Mouse (Mus musculus): ENCODE measurements around the gene Serpina12. TPM values are rescaled to one million over a fixed set of nuclear protein-coding genes. Genes with fewer than 3 reads are reported as not detected.

Serpina12 gene
- total and polyA plus RNA-seq, 3 experiments, result 0.05 TPM; not detected in 2

GRCm38 (mm10) chr12:104003238-104003612 is 41.0 kb downstream of the Serpina12 start:
- no peaks in the 10 kb centered on the region for H3K36me3 ChIP-seq (replicated peaks)
- DNase-seq (ENCODE audit: low spot score) (no peak), ATAC-seq (ENCODE audit: extremely low read depth, insufficient number of reproducible peaks, low FRiP score, poor library complexity, severe bottlenecking) (no peak)
- no peaks in the 10 kb centered on the region for H3K4me1 ChIP-seq (ENCODE audit: insufficient read depth, low read depth, low read length)
- TF ChIP-seq POLR2AphosphoS5 (IDR thresholded peaks at IDR 0.05; ENCODE audit: insufficient replicate concordance, low read depth, low read length), result no peak
- no peak for TF ChIP-seq TAL1 (conservative IDR thresholded peaks at IDR 0.05; ENCODE audit: low read depth, low read length)
- no peak for TF ChIP-seq CTCF (IDR thresholded peaks at IDR 0.05; ENCODE audit: low read depth, low read length)
- TF ChIP-seq GATA2 (IDR thresholded peaks at IDR 0.05; ENCODE audit: borderline replicate concordance, low read depth, low read length), result no peak
- no peaks in the 10 kb centered on the region for H3K27me3 ChIP-seq (ENCODE audit: insufficient read depth, low read length)
- H3K9me3 ChIP-seq (replicated peaks), result peaks cover 64% of the 10 kb centered on the region
- no peak overlapping the region for H3K4me3 ChIP-seq (ENCODE audit: low read depth, low read length)

- no peak for ATAC-seq (ENCODE audit: extremely low read depth, insufficient number of reproducible peaks, low FRiP score, poor library complexity, severe bottlenecking)
- TF ChIP-seq TAL1 (conservative IDR thresholded peaks at IDR 0.05; ENCODE audit: low read depth, low read length) (no peak), CTCF (IDR thresholded peaks at IDR 0.05; ENCODE audit: low read depth, low read length) (no peak), GATA2 (IDR thresholded peaks at IDR 0.05; ENCODE audit: borderline replicate concordance, low read depth, low read length) (no peak), POLR2AphosphoS5 (IDR thresholded peaks at IDR 0.05; ENCODE audit: insufficient replicate concordance, low read depth, low read length) (no peak), GATA1 (IDR thresholded peaks at IDR 0.05; ENCODE audit: borderline replicate concordance, low read length) (no peak)
- Histone ChIP-seq H3K4me3 (ENCODE audit: low read depth, low read length) (no peak overlapping the region), H3K27me3 (ENCODE audit: insufficient read depth, low read length) (no peaks in the 10 kb centered on the region), H3K9me3 (replicated peaks) (peaks cover 63% of the 10 kb centered on the region), H3K4me1 (ENCODE audit: insufficient read depth, low read depth, low read length) (no peaks in the 10 kb centered on the region), H3K36me3 (replicated peaks) (no peaks in the 10 kb centered on the region)
- no peak for DNase-seq (ENCODE audit: low spot score)
These were observed 41.5 kb downstream of the Serpina12 start for GRCm38 (mm10) chr12:104002569-104003237.

DNA sequence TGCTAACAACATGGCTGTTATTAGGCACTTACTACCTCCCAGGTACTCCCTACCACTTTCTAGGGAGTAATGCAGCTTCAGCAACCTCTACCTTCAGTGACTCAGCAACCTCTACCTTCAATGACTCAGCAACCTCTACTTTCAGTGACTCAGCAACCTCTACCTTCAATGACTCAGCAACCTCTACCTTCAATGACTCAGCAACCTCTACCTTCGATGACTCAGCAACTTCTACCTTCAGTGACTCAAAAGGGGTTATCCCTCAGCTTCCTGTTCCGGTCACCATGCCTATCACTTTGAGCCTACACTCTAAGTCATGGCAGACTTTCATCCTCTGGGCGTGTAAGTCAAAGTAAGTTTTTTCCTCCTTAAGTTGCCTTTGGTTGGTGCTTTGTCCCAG is 43.6 kb downstream of the Serpina12 start:
- Histone ChIP-seq H3K36me3 (replicated peaks) (no peaks in the 10 kb centered on the region), H3K4me1 (ENCODE audit: insufficient read depth, low read depth, low read length) (no peaks in the 10 kb centered on the region), H3K4me3 (ENCODE audit: low read depth, low read length) (no peak overlapping the region), H3K27me3 (ENCODE audit: insufficient read depth, low read length) (no peaks in the 10 kb centered on the region), H3K9me3 (replicated peaks) (peaks cover 66% of the 10 kb centered on the region)
- TF ChIP-seq GATA1 (IDR thresholded peaks at IDR 0.05; ENCODE audit: borderline replicate concordance, low read length) (no peak), GATA2 (IDR thresholded peaks at IDR 0.05; ENCODE audit: borderline replicate concordance, low read depth, low read length) (no peak), CTCF (IDR thresholded peaks at IDR 0.05; ENCODE audit: low read depth, low read length) (no peak), TAL1 (conservative IDR thresholded peaks at IDR 0.05; ENCODE audit: low read depth, low read length) (no peak), POLR2AphosphoS5 (IDR thresholded peaks at IDR 0.05; ENCODE audit: insufficient replicate concordance, low read depth, low read length) (no peak)
- ATAC-seq (ENCODE audit: extremely low read depth, insufficient number of reproducible peaks, low FRiP score, poor library complexity, severe bottlenecking), result no peak
- DNase-seq (ENCODE audit: low spot score), result no peak

DNA sequence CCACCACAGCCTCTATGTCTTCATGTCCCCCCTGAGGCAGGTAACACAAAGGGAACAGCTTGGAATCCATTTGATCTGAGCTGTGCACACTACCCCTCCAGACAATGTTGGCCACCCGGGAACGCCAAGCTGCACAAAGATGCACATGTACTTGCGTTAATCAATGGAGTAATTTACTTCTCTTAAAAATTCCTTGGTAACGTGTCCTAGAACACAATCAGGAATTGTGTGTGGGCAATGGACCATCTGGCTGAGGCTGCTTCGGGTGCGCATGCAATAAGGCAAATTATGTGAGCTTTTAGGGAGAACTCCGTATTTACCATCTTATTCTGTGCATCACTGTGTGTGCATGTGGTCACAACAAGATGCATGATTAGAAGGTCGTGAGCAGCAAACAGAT is 44.6 kb downstream of the Serpina12 start:
- DNase-seq (ENCODE audit: low spot score), result no peak
- no peak for ATAC-seq (ENCODE audit: extremely low read depth, insufficient number of reproducible peaks, low FRiP score, poor library complexity, severe bottlenecking)

DNA sequence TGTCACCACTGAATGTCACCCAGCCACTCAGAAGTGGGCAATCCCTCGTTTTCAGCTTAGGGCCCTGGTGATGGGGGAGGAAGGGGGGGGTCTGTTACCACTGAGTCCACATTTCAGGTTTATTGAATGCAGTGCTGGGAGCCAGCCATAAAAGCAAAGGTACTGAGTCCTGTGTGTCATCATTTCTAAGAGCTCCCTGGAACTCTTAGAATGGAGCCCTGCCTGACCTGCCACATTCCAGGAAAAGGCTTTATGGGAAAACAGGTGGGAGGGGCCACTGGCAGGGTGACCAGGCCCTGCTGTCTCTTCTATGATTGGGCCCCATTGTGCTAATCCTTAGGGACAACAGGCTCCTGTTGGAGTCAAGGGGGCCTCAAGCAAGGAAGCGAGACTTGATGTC is 47.7 kb downstream of the Serpina12 start:
- no peaks in the 10 kb centered on the region for H3K27me3 ChIP-seq (ENCODE audit: insufficient read depth, low read length)
- no peak for ATAC-seq (ENCODE audit: extremely low read depth, insufficient number of reproducible peaks, low FRiP score, poor library complexity, severe bottlenecking)
- TF ChIP-seq GATA1 (IDR thresholded peaks at IDR 0.05; ENCODE audit: borderline replicate concordance, low read length), result no peak
- TF ChIP-seq GATA2 (IDR thresholded peaks at IDR 0.05; ENCODE audit: borderline replicate concordance, low read depth, low read length), result no peak
- TF ChIP-seq CTCF (IDR thresholded peaks at IDR 0.05; ENCODE audit: low read depth, low read length), result no peak
- no peak for TF ChIP-seq POLR2AphosphoS5 (IDR thresholded peaks at IDR 0.05; ENCODE audit: insufficient replicate concordance, low read depth, low read length)
- TF ChIP-seq TAL1 (conservative IDR thresholded peaks at IDR 0.05; ENCODE audit: low read depth, low read length), result no peak
- no peak overlapping the region for H3K4me3 ChIP-seq (ENCODE audit: low read depth, low read length)
- H3K9me3 ChIP-seq (replicated peaks), result peaks cover 83% of the 10 kb centered on the region
- DNase-seq (ENCODE audit: low spot score), result no peak
- no peaks in the 10 kb centered on the region for H3K4me1 ChIP-seq (ENCODE audit: insufficient read depth, low read depth, low read length)
- no peaks in the 10 kb centered on the region for H3K36me3 ChIP-seq (replicated peaks)

More for the DNA sequence above, 44.6 kb downstream of the Serpina12 start:
- Histone ChIP-seq H3K9me3 (replicated peaks) (peaks cover 67% of the 10 kb centered on the region), H3K4me1 (ENCODE audit: insufficient read depth, low read depth, low read length) (no peaks in the 10 kb centered on the region), H3K4me3 (ENCODE audit: low read depth, low read length) (no peak overlapping the region), H3K36me3 (replicated peaks) (no peaks in the 10 kb centered on the region), H3K27me3 (ENCODE audit: insufficient read depth, low read length) (no peaks in the 10 kb centered on the region)
- TF ChIP-seq GATA1 (IDR thresholded peaks at IDR 0.05; ENCODE audit: borderline replicate concordance, low read length) (no peak), GATA2 (IDR thresholded peaks at IDR 0.05; ENCODE audit: borderline replicate concordance, low read depth, low read length) (no peak), CTCF (IDR thresholded peaks at IDR 0.05; ENCODE audit: low read depth, low read length) (no peak), POLR2AphosphoS5 (IDR thresholded peaks at IDR 0.05; ENCODE audit: insufficient replicate concordance, low read depth, low read length) (no peak), TAL1 (conservative IDR thresholded peaks at IDR 0.05; ENCODE audit: low read depth, low read length) (no peak)

GRCm38 (mm10) chr12:103995292-103996072 is 48.8 kb downstream of the Serpina12 start:
- Histone ChIP-seq H3K4me3 (ENCODE audit: low read depth, low read length) (no peak overlapping the region), H3K9me3 (replicated peaks) (peaks cover 75% of the 10 kb centered on the region), H3K4me1 (ENCODE audit: insufficient read depth, low read depth, low read length) (no peaks in the 10 kb centered on the region), H3K27me3 (ENCODE audit: insufficient read depth, low read length) (no peaks in the 10 kb centered on the region), H3K36me3 (replicated peaks) (no peaks in the 10 kb centered on the region)
- DNase-seq (ENCODE audit: low spot score) (no peak), ATAC-seq (ENCODE audit: extremely low read depth, insufficient number of reproducible peaks, low FRiP score, poor library complexity, severe bottlenecking) (no peak)
- TF ChIP-seq CTCF (IDR thresholded peaks at IDR 0.05; ENCODE audit: low read depth, low read length), result peak; percentile 53
- no peak for TF ChIP-seq GATA2 (IDR thresholded peaks at IDR 0.05; ENCODE audit: borderline replicate concordance, low read depth, low read length)

Measured in G1E (cell line).